Mouse (Mus musculus) urinary bladder, postnatal 25 days (tissue): Measurements from ENCODE around the gene Slc47a1.
"Not testable (repeated sequence)": the region's sequence is repeated elsewhere in the genome, so short reads cannot be mapped to it uniquely, and the experiment has no call there.

Experiments used
- DNase-seq: peaks from one replicate; pipeline ENCODE4 v3.0.0; 2022; ENCODE audit warnings: low spot score

The Slc47a1 gene

GRCm38 (mm10) chr11:61319233-61319922, 58.8 kb downstream of the Slc47a1 start:
- DNase-seq, result no peak

GRCm38 (mm10) chr11:61316864-61317263, 61.3 kb downstream of the Slc47a1 start:
- DNase-seq, result no peak

GRCm38 (mm10) chr11:61310321-61310720, 67.8 kb downstream of the Slc47a1 start:
- no peak for DNase-seq

- DNase-seq, result no peak
Measured at GRCm38 (mm10) chr11:61309831-61310230, 68.3 kb downstream of the Slc47a1 start.

GRCm38 (mm10) chr11:61307795-61308194, 70.3 kb downstream of the Slc47a1 start:
- DNase-seq, result no peak

GRCm38 (mm10) chr11:61305377-61305776, 72.8 kb downstream of the Slc47a1 start:
- no peak for DNase-seq

- DNase-seq, result not testable (repeated sequence)
Measured at GRCm38 (mm10) chr11:61304535-61304934, 73.6 kb downstream of the Slc47a1 start.

GRCm38 (mm10) chr11:61300716-61301392, 77.3 kb downstream of the Slc47a1 start:
- DNase-seq, result no peak

- no peak for DNase-seq
Measured at GRCm38 (mm10) chr11:61300205-61300604, 77.9 kb downstream of the Slc47a1 start.

- no peak for DNase-seq
Measured at GRCm38 (mm10) chr11:61297901-61298300, 80.2 kb downstream of the Slc47a1 start.

GRCm38 (mm10) chr11:61297326-61297725, 80.8 kb downstream of the Slc47a1 start:
- no peak for DNase-seq

- no peak for DNase-seq
Measured at GRCm38 (mm10) chr11:61296556-61296955, 81.6 kb downstream of the Slc47a1 start.

- no peak for DNase-seq
Measured at GRCm38 (mm10) chr11:61295556-61295955, 82.6 kb downstream of the Slc47a1 start.

- no peak for DNase-seq
Measured at GRCm38 (mm10) chr11:61294431-61294830, 83.7 kb downstream of the Slc47a1 start.
